Mouse (Mus musculus): Measurements from ENCODE around the gene Slc22a19.
"Not testable (repeated sequence)": the region's sequence is repeated elsewhere in the genome, so short reads cannot be mapped to it uniquely, and the experiment has no call there.

Gene Slc22a19

GRCm38 (mm10) chr19:7711148-7711547 lies at the start of gene Slc22a19:
TSS of gene Slc22a19 (minus strand) at chr19:7711310.
- DNase-seq (ENCODE audit: low spot score in 2 of 2): no peak

GRCm38 (mm10) chr19:7753371-7753770 lies 42.3 kb upstream of the Slc22a19 start:
- not testable (repeated sequence) for DNase-seq (ENCODE audit: low spot score in 2 of 2)

DNA sequence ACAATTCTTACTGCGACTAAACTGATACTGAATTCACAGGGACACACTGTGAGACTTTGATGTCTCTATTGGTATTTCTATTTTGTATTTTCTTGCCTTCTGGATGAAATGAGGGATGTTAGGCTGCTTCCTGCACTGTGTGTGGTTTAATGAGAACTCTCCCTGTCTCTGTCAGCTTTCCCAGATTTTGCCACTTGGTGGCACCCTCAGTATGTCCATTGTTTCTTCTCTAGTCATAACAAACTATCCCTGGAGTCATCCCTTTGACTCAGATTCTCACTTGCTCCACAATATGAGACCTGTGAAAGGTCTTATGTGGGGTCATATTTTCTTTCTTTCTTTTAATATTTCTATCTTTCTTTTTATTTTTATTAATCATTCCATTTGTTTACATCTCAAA lies 18.4 kb upstream of the Slc22a19 start:
- peak in 1 of 2 experiments; percentile 8 for DNase-seq (ENCODE audit: low spot score in 2 of 2)

DNA sequence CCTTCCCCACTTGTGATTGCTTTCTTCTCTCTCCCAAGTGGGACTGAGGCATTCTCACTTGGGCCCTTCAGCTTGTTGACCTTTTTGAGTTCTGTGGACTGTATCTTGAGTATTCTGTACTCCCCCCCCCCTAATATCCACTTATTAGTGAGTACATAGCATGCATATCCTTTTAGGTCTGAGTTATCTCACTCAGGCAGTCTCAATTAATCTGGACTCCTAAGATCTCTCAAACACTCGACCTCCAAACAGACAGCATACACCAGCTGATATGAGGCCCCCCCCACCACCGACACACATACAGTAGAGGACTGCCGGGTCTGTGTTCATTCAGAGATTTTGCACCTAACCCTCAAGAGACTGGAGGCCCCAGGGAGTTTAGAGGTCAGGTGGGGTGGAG lies 18.0 kb downstream of the Slc22a19 start:
- not testable (repeated sequence) for DNase-seq (ENCODE audit: low spot score in 2 of 2)

DNA sequence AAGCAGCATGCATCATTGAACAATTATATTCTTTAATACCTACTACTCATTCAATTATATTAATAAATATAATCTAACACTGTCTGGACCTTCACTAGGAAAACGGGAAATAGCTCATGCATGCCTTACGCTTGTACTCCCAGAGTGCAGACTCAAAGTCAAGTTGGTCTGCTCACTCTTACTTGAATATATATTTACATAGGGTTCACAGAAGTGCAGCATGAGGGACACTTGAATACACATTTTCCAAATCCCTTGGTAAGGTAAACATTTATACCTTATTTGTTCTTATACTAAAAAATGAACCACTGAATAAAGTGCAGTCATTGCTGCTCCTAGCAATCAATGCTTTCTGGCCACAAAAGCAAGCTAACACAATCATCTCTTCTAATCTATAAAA lies 19.9 kb downstream of the Slc22a19 start:
- no peak for DNase-seq (ENCODE audit: low spot score in 2 of 2)

- no peak for DNase-seq (ENCODE audit: low spot score in 2 of 2)
These were observed 23.1 kb downstream of the Slc22a19 start for GRCm38 (mm10) chr19:7687988-7688387.

- DNase-seq (ENCODE audit: low spot score in 2 of 2): no peak
These were observed 39.1 kb downstream of the Slc22a19 start for GRCm38 (mm10) chr19:7672033-7672432.

DNA sequence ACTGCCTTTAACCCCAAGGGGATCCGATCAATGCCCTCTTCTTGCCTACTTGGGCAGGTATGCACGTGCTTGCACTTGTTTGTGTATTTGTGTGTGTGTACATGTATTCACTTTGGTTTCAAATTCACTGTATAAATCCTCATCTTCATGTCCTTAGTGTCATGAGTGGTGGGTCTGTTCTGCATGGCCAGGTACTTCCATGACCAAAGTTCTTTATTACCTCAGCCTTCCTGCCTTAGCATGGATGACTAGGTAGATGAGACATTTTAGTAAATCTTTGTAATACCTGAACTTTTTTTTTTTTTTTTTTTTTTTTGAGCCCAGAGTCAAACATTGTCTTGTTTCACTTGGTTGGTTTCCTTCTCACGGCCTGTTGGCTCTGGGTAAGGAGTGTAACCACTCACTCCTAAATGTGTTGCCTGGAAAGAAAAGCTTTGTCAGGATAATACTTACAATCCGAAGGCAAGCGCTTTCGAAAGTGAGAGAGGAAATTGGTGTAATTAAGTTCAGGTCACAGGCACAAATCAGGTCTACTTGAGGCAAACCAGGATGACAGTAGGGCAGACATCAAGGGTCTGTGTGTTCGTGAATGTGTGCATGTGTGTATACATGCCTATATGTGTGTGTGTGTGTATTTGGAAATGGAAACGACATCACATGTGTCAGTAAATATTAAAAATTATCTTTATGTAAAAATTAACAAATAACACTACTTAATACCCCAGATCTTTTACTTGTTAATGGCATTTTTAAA lies 62.0 kb downstream of the Slc22a19 start:
- DNase-seq (ENCODE audit: low spot score in 2 of 2): no peak

- DNase-seq (ENCODE audit: low spot score in 2 of 2): no peak
These were observed 77.3 kb downstream of the Slc22a19 start for GRCm38 (mm10) chr19:7633786-7634185.

DNA sequence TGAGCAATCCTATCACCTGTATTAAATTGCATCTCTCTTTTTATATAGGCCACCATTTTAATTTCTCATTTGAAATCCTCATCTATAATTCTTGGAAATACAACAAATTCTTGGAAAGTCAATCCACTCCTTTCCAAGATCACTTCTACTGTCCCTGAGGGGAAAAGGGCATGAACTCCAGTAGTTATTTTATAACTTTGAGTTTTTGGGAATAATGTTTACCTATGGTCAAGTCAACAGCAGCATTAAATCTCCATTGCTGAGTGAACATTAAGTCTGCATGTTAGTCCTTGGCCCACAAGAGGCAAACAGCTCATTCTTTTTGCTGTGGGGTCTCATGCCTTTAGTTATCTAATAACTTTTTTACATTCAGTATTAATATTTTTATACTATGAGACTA lies 78.1 kb downstream of the Slc22a19 start:
- DNase-seq (ENCODE audit: low spot score in 2 of 2): no peak
